9 mouse cellular contexts compared by ENCODE assay signal in the genomic region with DNA sequence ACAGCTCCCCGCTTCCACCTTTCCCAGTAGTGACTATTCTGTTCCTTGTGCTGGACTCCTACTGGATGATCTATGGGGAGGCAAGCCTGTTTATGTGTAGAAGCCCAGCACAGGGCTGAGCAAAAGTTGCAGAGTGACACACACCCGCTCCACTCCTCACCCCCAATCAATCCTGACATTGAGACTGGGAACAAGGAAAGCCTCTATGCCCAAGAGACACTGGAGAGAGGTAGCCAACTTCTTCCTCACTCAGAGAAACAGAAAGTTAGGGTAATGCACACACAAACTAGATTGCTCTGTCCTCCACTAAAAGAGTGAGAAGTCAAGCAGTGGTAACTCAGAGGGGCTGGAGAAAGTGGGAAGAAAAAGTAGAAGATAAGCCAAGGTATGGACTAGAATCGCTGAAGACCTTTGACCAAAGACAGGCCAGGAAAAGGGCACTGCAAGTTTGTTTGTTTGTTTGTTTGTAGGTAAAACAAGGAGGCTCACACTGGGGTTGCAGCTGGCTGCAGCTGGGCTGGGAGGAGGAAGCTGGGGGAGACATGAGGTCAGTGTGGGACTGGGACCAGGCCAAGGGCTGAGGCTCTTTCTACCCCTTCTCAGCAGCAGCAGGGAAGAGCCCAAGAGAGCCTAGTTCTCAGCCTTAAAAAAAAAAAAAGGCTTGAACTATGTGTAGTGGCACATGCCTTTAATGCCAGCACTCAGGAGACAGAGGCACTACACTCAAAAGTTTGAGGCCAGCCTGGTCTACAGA. TPM values are rescaled to one million over a fixed set of nuclear protein-coding genes. Genes with fewer than 3 reads are reported as not detected.
A peak's percentile ranks its signal among the peaks of the same experiment; 100 is the strongest.
DNase-seq lines count a peak whose midpoint lies in the region; ATAC-seq lines count a peak whose summit lies in the region.
"Had no signal": no experiment of that assay in that cellular context is flagged by ENCODE, and none has a peak within 500 bp of the region (broad histone marks: within the 10 kb centered on the region; RNA-seq: fewer than 3 reads in every experiment).

No protein-coding gene starts in this region.

- peaks cover 47% of the 10 kb centered on the region for H3K4me1 ChIP-seq in kidney, embryonic 16.5 days (ENCODE audit: insufficient read depth, low read length)
- peaks cover 53% of the 10 kb centered on the region for H3K4me1 ChIP-seq in midbrain, embryonic 10.5 days
- H3K4me1 ChIP-seq in forebrain, embryonic 15.5 days, result peaks cover 15% of the 10 kb centered on the region; the same call in 1 of the 2 replicates

- H3K4me3 ChIP-seq in kidney, embryonic 16.5 days (ENCODE audit: low read length), result no peak overlapping the region
- H3K4me3 ChIP-seq in midbrain, embryonic 10.5 days, result no peak overlapping the region
- no peak overlapping the region for H3K4me3 ChIP-seq in forebrain, embryonic 15.5 days

- peaks cover 14% of the 10 kb centered on the region for H3K36me3 ChIP-seq in kidney, embryonic 16.5 days (ENCODE audit: insufficient read depth, low read length)
- peaks cover 32% of the 10 kb centered on the region for H3K36me3 ChIP-seq in midbrain, embryonic 10.5 days
- H3K36me3 ChIP-seq in forebrain, embryonic 15.5 days, result 0 out of 2 replicates have a peak, but pooled peaks cover 6% of the 10 kb centered on the region

- H3K9ac ChIP-seq in kidney, embryonic 16.5 days (replicated peaks; ENCODE audit: low read length), result no peak overlapping the region
- no peak overlapping the region for H3K9ac ChIP-seq in forebrain, embryonic 15.5 days (replicated peaks)

- H3K27me3 ChIP-seq in kidney, embryonic 16.5 days (ENCODE audit: insufficient read depth, low read length), result no peaks in the 10 kb centered on the region
- H3K27me3 ChIP-seq in midbrain, embryonic 10.5 days (ENCODE audit: low read depth, poor library complexity, severe bottlenecking), result no peaks in the 10 kb centered on the region
- H3K27me3 ChIP-seq in forebrain, embryonic 15.5 days, result no peaks in the 10 kb centered on the region

- DNase-seq in kidney, adult 11 months, result peak; percentile 20
- no peak for DNase-seq in kidney, adult 18-20 months
- DNase-seq in gastrocnemius, postnatal 10 days, result peak; percentile 55
- peak; percentile 55 for DNase-seq in lung, postnatal 14 days
- DNase-seq in midbrain, embryonic 10.5 days (ENCODE audit: low spot score), result no peak
- DNase-seq in cerebellum, adult 11 months, result no peak
- DNase-seq: adrenal gland, adult 2 months had no signal

- no peak for ATAC-seq in kidney, embryonic 16.5 days (ENCODE audit: low FRiP score, low TSS enrichment)
- ATAC-seq in forebrain, embryonic 15.5 days (replicated peaks), result no peak

- H3K4me2 ChIP-seq in kidney, embryonic 16.5 days (replicated peaks; ENCODE audit: low read depth, low read length), result no peak overlapping the region
- H3K4me2 ChIP-seq in forebrain, embryonic 15.5 days (replicated peaks), result no peak overlapping the region

- no peaks in the 10 kb centered on the region for H3K9me3 ChIP-seq in kidney, embryonic 16.5 days (ENCODE audit: low read length)
- no peaks in the 10 kb centered on the region for H3K9me3 ChIP-seq in midbrain, embryonic 10.5 days (replicated peaks)
- no peaks in the 10 kb centered on the region for H3K9me3 ChIP-seq in forebrain, embryonic 15.5 days

- peak overlapping the region; percentile 22; the same call in 1 of the 2 replicates for H3K27ac ChIP-seq in kidney, embryonic 16.5 days (ENCODE audit: low read length)
- no peak overlapping the region for H3K27ac ChIP-seq in midbrain, embryonic 10.5 days (replicated peaks)
- no peak overlapping the region for H3K27ac ChIP-seq in forebrain, embryonic 15.5 days (replicated peaks)

- WGBS in kidney, embryonic 16.5 days, result 85% methylated on average over 3 of the region's 3 CpGs
- WGBS in midbrain, embryonic 10.5 days, result 85% methylated on average over 3 of the region's 3 CpGs
- WGBS in forebrain, embryonic 15.5 days, result 84% methylated on average over 3 of the region's 3 CpGs

RNA-seq across cellular contexts. Expression of gene Rhog, which starts 10.9 kb away (rescaled TPM):
- total RNA-seq in gastrocnemius, postnatal 10 days (2021), result 10 to 100 TPM; 23.9 to 30.1 TPM
- polyA plus RNA-seq in kidney, embryonic 16.5 days (2015; fragmentation: Nextera tagmentation; extraction: Ambion mirVana), result 61.2 and 64.9 TPM in 2 replicates
- 34.8 and 34.9 TPM in 2 replicates for polyA plus RNA-seq in midbrain, embryonic 10.5 days (2016; fragmentation: Nextera tagmentation; extraction: Ambion mirVana)
- polyA plus RNA-seq in forebrain, embryonic 15.5 days (2015; fragmentation: Nextera tagmentation; extraction: Ambion mirVana), result 16.7 and 19.6 TPM in 2 replicates

RNA-seq across cellular contexts. Expression of gene Stim1, which starts 22.6 kb away (rescaled TPM):
- 100 to 1,000 TPM; 219 to 233 TPM for total RNA-seq in gastrocnemius, postnatal 10 days (2021)
- 14.8 and 17.0 TPM in 2 replicates for polyA plus RNA-seq in kidney, embryonic 16.5 days (2015; fragmentation: Nextera tagmentation; extraction: Ambion mirVana)
- polyA plus RNA-seq in midbrain, embryonic 10.5 days (2016; fragmentation: Nextera tagmentation; extraction: Ambion mirVana), result 11.7 and 12.4 TPM in 2 replicates
- 9.6 and 11.1 TPM in 2 replicates for polyA plus RNA-seq in forebrain, embryonic 15.5 days (2015; fragmentation: Nextera tagmentation; extraction: Ambion mirVana)

RNA-seq across cellular contexts. Expression of gene Pgap2, which starts 35.0 kb away (rescaled TPM):
- 10 to 100 TPM; 35.9 to 40.7 TPM for total RNA-seq in gastrocnemius, postnatal 10 days (2021)
- 82.9 and 84.7 TPM in 2 replicates for polyA plus RNA-seq in kidney, embryonic 16.5 days (2015; fragmentation: Nextera tagmentation; extraction: Ambion mirVana)
- polyA plus RNA-seq in midbrain, embryonic 10.5 days (2016; fragmentation: Nextera tagmentation; extraction: Ambion mirVana), result 48.7 and 49.2 TPM in 2 replicates
- polyA plus RNA-seq in forebrain, embryonic 15.5 days (2015; fragmentation: Nextera tagmentation; extraction: Ambion mirVana), result 52.9 and 54.1 TPM in 2 replicates

RNA-seq across cellular contexts. Expression of gene Nup98, which starts 35.0 kb away (rescaled TPM):
- total RNA-seq in gastrocnemius, postnatal 10 days (2021), result 10 to 100 TPM; 25.1 to 31.5 TPM
- 36.4 and 39.6 TPM in 2 replicates for polyA plus RNA-seq in kidney, embryonic 16.5 days (2015; fragmentation: Nextera tagmentation; extraction: Ambion mirVana)
- 43.9 and 44.4 TPM in 2 replicates for polyA plus RNA-seq in midbrain, embryonic 10.5 days (2016; fragmentation: Nextera tagmentation; extraction: Ambion mirVana)
- polyA plus RNA-seq in forebrain, embryonic 15.5 days (2015; fragmentation: Nextera tagmentation; extraction: Ambion mirVana), result 24.2 and 24.7 TPM in 2 replicates

Comparison
In these comparisons a context has a peak if more than half of its experiments do, and no peak if none do; other contexts are left out.
1. DNase-seq: peak in kidney, adult 11 months (single experiment), gastrocnemius, postnatal 10 days (single experiment) and lung, postnatal 14 days (single experiment); none in kidney, adult 18-20 months (single experiment), midbrain, embryonic 10.5 days (single experiment) and cerebellum, adult 11 months (single experiment).